Mouse (Mus musculus) spleen, adult 18-20 months (tissue): ENCODE data around the gene Bcl11b.
A peak's percentile ranks its signal among the peaks of the same experiment; 100 is the strongest.

Experiments used
- DNase-seq, 2 experiments: peaks; one replicate each; pipeline ENCODE4 v3.0.0; 2022; ENCODE audit warnings: mixed read lengths in 2 of 2

The Bcl11b gene

DNA sequence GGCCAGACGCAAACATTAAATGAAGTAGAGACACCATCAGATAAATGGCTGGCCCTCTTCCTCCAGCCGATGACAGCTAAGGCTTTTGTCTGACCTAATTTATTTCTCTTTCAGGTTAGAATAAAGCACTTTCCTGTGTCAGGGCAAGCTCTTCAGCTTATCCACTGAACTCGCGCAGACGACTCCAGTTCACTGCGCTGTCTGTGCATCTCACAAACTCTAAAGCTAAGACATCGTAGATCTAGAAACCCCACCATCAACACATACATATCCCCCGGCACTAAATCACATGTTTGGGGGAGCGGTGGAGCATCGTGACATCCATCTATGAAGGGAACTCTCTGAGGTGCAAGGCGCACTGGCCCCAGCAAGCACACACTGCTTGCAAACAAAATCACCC is 5.5 kb downstream of the Bcl11b start:
- DNase-seq = no peak

DNA sequence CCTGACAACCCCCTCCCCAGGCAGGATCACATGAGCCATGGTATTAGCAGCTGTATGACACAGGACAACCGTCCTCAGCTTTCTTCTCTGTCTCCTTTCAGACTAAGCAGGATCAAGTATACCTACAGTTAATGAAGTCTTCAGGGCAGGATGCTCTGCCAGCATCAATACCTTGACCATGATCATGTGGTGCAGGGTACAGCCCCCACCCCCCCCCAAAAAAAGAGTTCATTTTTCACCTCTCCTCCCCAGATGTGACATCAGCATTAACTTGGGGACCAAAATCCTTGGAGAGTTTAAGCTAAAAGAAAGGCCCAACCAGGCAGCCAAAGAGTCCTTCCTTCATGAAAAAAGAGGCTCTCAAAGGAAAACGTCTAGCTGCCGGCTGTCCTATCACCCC is 6.2 kb downstream of the Bcl11b start:
- DNase-seq = no peak

DNA sequence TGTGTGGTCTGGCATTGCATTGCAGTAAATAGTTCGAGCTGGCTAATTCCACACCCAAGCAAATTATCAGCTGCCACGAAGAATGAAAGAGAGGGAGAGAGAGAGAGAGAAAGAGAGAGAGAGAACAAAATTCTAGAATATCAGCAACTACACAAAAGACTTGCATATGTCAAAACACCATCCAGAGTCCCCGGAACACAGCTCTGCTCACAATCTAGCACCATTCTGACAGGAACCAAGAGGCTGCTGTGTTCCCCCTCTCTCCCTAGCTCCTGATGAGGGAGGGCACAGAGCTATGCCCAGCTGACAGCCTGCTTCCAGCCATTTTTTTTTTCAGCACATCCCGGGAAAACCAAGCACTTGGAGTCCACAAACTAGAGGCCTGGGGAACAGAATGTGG is 6.6 kb downstream of the Bcl11b start:
- DNase-seq = no peak

DNA sequence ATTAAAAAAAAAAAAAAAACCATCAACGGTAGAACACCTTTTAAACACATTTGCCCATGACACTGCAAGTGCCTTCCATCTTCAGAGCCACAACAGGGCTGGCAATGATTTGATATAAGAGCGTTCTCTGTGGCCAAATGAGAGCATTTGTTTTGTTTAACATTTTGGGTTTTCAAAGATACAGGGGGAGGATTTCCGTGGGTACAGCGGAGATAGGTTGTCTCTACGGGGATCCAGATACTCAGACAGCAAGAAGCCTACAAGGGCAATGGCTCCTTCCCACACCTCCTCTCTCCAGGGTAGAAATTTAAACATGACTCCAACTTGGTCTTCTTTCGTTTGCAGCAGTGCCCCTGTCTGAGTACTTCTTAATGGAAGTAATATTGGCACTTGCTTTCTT is 7.2 kb downstream of the Bcl11b start:
- no peak for DNase-seq

DNA sequence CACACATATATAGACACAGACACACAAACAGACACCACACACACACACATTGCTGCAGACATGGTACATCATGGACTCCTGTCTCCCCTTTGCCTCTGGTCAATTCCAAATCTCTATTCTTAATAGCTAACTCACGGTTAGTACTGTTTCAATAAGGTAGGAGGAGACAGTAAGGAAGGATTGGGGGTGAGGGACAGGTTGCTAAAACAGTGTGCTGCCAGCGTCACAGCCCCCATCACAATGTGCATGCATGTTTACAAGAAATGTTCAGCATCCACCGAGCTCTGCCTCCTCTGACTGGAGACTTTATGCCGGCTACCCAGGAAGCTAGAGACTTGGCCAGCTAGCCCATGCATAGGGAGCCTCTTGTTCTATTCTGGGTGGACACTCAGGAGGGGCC is 9.0 kb downstream of the Bcl11b start:
- no peak for DNase-seq

DNA sequence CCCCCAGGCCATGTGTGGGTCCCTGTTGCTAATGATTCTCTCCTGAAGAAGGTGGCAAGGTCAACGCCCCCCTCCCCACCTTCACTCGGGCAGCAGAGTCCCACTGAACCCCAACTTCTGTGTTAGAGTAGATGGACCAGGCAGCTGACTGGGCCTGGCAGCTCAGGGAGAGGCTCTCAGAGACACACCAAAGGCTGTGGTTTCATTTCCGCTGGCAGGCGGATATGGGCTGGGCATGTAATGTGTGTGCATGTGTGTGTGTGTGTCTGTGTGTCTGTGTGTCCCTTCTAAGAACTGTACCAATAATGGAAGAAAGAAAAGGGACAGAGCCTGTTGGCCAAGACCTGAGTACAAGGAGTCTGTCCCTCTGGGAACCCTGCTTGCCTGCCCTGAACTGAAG is 10.4 kb downstream of the Bcl11b start:
- DNase-seq = peak in 1 of 2 experiments; percentile 29

DNA sequence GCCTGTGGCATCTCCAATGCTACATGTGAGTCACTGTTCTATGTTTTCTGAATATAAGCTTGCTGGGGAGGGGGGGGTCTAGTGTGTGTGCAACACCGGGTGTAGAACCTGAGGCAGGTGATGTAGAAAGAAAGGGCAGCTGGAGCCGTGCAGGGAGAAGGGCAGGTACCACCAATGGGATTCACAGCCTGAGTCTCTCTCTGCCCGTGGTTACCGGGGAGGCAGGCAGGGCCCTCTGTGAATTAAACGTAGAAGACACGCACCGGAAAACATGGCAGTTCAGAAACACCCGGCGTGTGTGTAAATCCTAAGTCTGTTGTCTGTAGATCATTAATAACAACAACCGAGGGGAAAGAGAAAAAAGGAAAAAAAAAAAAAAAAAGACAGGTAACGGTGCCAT is 12.2 kb downstream of the Bcl11b start:
- DNase-seq = no peak

DNA sequence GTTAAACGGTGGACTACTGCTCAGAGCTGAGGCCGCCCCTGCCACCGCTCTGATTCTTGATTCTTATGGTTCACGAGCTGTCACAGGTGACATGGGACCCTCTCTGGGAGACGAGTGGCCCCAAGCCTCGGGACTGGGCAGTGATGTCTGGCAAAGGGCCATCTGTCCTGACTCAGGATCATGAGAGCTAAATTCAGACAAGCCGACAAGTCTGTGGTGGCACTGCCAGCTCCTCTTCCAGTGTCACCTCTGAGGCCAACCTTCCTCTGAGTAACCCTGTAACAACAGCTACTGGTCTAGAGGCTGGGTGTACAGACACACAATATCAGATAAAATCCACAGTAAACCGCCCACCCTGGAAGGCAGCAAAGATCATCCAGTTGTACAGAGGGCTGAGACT is 20.2 kb downstream of the Bcl11b start:
- DNase-seq = no peak

DNA sequence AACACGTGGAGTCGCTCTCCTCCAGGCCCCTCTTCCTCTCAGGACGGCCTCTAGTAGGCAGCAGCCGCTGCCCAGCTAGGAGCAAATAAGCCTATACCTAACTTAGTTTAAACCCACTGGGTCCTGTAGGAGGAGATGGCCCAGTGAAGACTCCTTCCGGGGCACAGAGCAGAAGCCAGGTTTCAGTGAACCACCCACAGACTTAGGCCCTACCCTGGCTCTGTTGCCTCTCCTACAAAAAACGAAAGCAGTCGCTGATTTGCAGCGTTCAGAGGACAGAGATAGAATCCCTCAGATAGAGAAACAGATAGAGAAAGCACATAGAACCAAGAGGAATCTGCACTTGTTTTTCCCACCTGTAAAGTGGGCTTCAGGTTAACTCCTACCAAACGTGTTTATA is 21.1 kb downstream of the Bcl11b start:
- no peak for DNase-seq

DNA sequence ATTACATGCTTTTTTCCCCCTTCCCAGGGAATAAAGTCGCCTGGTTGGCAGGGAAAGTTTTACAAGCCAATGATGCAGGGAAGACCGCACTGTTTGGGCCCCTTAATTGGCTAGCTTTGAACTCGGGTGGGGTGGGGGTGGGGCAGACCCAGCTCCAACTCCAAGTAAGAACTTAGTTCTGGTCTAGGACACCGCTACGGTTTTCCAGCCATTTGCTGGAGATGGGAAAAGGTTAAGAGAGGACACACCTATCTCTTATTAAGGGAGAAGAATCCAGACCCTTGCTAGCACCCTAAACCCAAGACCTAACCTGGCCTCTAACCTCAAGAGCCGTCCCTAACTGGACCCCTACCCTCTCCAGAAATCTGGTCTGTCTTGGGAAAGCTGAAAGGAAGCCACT is 22.2 kb downstream of the Bcl11b start:
- no peak for DNase-seq

DNA sequence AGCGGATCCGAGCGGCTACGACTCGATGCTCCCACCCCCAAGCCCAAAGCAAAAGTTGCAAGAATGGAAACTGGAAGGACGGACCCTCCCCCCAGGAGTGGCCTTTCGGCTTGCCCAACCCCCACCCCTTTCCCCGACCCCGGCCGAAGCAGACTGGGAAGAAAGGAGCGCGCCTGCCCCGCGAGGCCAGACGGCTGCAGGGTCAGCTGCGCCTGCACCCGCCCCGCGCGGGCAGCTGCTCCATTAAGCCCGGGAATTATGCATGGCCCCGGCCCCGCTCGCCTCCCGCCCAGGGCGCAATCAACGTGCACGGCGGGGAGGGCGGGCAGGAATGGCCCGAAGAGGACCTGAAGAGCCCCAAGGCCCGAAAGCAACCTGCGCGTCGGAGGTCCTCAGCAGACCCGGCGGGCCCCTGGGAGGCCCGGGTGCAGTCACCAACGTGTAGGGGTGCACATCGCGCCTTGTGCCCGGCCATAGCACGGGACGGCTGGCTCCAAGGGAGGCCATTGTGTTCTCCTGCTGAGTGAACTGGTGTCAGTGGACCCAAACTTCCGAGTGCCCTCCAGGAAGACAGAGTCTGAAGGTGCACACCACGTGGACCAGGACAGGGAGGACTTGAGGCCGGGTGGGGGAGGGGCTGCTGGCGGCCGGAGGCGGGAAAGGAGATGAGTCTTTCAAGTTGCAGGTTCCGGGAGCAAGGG is 23.0 kb downstream of the Bcl11b start:
- DNase-seq = no peak

DNA sequence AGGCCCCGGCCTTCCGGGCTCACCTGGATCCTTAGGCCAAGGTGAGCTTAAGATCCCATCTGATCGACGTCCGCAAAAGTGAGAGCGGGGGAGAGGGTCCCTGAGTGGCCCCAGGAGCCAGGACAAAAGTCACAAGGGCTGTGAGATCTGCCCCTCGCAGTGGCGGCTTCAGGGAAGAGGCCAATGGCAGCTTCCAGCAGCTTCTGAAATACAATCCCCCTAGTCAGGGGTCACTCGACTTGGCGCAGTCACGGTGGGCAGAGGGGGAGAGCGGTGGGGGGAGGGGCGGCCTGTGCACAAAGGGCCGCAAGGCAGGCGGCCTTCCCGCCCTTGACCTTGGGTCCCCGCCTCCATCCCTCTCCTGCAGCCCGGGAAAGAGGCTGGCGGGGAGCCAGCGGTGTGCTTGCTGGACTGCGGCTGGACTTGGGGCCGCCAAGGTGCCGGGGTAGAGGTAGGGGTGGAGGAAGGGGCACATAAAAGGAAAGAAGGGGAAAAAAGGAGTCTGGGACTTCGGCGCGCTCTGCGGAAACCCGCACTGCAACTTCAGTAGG is 23.6 kb downstream of the Bcl11b start:
- DNase-seq = no peak

DNA sequence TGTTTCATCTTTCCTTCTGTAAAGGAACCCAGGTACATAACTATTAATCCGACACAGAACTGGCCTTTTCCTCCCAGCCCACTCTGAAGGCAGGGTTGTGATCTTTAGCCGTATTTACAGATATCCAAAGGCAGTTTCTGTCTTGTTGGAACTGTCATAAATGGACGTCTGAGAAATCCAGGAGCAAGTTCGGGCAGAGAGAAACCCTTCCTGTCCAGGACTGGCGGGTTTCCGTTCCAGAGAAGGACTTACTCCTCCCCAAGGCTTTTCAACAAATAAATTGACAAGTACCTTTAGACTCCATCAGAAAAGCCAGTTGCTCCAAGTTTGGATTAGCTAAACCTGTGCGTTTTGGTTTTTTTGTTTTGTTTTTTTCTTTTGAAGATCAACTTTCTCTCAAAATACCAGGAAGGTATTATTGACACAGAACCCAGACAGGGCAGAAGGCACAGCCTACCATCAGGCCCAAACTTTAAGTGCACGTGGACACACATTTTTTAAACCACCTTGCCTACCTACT is 24.6 kb downstream of the Bcl11b start:
- no peak for DNase-seq

DNA sequence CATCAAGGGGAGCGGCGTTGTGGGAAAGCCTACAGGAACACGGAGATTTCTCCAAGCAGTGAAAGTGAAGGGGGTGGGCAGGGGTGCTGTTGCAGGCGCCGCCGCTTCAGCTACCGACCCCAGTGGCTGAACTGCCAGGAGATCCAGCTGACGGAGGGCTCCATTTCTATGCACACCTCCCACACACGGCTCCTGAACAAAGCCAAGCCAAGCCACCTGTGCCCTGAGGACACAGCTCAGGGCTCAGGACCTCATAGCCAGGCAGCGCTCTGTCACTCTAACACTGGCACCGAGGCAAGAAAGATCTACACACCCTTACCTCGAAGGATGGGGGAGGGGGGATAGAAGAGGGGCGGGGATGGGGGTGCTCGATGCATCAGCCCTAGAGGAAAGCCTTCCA is 25.3 kb downstream of the Bcl11b start:
- no peak for DNase-seq

DNA sequence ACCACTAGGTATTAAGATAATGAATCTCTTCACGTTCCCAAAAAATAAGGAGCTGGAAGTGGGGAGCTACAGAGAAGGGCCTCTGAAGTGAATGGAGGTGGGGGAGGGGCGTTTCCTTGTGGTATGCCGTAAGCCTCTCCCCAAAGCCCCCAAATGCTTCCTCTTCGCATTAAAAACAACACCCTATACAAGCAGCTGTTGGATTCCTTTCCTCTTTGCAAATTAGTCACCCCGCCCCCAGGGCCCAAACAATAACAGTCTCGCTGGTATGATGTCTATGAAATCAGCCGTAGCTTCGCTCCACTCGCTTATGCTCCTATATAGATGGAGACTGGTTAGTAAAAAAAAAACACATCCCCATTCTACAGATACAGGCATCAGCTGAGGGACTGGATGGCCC is 25.9 kb downstream of the Bcl11b start:
- no peak for DNase-seq

DNA sequence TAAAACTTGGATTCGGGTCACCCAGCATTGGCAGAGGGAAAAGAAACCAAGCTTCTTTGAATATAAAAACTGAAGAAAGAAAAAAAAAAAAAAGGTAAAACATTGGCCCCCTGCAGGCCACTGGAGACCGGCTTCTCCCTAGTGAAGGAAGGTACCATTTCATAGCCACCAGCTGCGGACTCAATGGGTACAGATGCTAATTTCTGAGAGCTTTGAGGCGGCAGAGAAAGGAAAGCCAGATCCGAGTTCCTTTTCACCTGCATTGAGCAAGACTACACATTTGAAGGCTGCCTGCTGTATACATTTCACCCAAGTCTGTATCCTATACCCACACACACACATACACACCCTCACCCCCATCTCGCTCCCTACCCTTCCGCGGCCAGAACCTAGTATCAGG is 26.3 kb downstream of the Bcl11b start:
- no peak for DNase-seq

DNA sequence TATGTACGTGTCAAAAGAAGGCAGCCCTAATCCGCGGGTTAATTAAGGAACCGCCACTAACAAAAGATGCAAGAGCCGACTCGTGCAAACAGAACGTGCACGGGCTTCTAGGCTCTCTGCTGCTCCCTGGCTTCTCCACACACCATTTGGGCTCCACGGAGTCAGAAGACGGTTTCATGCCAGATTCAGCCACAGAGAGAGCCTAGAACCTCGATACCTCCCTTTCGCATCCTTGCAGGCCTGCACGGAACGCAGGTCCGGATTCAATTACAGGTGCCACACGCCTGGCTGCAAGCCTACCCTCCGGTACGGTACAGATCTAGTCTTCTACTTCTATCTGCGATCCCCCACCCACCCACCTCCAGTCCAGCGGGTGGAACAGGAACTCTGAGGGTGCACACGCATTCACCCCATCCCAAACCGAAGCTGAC is 26.8 kb downstream of the Bcl11b start:
- no peak for DNase-seq

DNA sequence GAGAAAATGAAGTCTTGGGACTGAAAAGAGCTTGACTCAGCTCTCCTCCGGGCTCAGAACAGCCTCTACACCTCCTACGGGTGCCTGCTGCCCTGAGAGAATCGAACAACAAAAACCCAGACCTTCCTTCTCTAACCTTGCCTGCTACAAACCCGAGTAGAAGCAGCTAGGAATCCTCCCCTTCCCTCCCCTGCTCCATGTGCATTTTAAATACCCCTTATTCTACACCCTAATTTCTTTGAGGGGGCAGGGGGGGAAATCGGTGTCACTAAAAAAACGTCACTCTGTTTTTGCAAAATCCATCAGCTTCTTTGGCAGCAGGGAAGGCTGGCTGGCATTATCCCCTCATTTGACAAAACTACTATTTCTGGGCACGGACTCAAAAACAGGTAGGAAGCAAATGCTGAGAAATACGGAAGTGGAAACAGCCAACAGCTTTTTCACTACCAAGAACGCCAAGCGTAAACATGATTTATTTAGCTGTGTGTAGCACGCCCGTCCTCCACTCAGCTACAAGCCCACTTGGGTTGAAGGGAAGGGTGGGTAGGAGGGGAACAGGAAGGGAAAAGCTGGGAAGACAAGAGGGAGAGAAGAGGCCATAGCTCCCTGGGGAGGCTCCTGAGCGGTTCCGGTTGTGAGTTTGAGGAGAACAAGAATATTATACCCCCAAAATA is 27.4 kb downstream of the Bcl11b start:
- DNase-seq = no peak

DNA sequence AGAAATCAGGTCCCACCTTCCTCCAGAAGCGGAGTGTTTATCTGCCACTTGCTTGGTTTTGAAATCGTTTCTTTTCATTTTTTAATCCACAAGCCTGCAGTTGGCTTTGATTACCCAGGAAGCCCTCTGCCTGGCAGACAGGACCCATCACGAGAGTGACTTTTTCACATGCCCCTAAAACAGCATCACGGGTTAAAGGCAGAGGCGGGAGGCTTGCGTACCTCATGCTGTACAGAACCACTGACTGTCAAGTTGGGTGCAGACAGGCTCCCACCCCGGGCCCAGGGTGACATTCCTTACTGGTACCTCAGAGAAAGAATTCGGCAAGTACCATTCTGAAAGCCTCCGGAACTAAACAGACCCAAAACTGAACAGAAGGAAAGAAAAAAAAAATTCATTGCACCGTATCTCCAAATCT is 27.9 kb downstream of the Bcl11b start:
- DNase-seq = no peak

DNA sequence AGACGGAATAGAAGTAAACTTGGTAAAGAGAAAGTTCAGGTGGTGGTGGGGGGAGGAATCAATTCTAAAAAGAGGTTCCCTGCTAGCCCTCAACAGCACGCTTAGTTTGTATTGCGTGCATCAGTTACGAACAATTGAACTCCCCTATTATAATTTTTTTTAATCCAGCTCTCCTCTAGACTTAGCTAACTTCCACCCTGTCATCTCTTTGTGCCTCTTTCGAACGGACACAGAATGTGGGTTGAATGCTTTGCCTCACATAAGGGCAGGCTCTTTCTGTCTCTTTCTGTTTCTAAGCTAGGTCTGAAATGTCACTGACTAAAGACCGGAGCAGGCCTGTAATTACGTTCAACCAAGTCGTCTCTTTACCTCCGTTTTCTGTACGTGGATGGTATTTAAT is 28.9 kb downstream of the Bcl11b start:
- DNase-seq = no peak

DNA sequence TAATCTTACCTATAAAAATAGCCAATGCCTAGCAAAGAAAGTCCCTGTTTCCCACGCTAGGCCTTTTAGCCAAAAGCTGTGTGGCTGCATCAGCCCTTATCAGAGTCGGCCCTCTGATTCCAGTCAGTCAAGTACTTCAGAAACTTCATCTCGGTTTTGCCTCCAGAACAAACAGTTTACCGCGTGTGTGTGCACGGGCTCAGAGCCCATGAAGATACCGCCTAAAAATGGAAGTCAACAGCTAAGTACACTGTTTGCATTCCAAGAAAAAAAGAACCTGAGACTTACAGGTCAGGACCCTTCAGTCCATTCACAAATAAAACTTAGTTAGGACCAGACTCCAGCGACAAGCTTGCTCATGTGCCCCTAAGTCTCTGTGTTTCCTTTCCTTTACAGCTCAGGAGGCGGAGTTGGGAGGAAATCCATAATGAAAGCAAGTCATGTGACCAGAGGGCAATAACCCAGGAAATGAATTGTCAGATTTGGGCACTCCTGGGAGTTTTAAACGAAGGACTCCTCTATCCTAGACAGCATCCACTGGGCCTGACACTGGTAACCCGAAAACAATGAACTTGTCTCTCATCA is 29.8 kb downstream of the Bcl11b start:
- DNase-seq = no peak

DNA sequence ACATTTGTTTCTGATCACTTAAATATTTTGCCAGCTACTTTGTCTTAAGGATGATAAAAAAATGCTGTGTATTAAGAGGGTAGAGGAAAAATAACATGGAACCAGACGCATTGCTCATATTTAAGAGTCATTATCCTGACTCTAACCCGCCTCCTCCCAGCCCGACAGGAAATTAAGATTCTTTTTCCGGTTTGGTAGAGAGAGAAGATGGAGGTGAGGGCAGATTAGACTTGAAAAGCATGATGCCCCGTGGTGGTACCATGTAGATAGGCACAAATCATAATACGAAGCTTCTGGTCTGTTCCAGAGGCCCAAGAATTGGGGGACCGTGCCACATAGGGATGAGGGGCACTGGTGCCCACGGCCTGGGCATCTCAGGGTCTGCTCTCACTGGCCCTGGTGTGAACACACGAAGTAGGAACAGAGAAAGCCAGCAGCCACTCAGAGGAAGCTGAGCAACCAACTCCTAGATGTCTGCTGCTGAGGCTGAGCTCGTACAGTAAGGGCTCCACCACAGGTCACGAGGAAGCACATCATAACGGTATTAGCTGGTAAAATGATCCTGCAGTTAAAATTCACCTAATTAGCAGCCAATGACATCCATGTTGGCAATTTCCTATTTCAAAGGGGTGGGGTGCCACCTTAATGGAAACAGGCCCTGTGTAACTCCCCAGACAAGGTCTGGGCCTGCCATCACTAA is 32.2 kb downstream of the Bcl11b start:
- no peak for DNase-seq

DNA sequence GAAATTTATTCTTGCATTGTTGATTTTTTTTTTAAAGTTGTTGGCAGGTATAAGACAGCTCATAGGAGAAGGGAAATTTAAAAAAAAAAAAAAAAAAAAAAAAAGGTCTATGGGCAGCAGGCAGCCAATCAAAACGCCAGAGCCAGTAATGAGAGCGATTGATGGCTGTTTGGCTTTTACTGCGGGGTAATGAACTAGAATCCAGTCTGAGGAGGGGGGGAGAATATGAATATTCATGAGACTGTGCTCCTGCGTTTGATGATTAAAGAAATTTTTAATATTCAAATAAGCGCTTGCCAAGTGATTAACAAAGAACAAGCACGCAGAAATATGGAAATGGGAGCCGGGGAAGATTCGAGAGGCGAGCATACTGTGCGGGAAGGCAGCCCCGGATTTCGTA is 32.8 kb downstream of the Bcl11b start:
- DNase-seq = no peak
